Mouse (Mus musculus) liver, embryonic 15.5 days (tissue): ENCODE data around the gene 1700023F06Rik. TPM values are rescaled to one million over a fixed set of nuclear protein-coding genes. Genes with fewer than 3 reads are reported as not detected.

ENCODE experiments used
- ATAC-seq: fragments of 200-750 bp; cut with Nextera tagmentation; 2 replicates; pipeline ENCODE4 v1.8.0; 2017; ENCODE audit warnings: moderate number of reproducible peaks, mild to moderate bottlenecking, moderate library complexity; ENCODE audit not compliant: insufficient read depth
- H3K27ac ChIP-seq: fragments of 300-500 bp; sonication (generic); replicated peaks from 2 replicates; pipeline ENCODE4 v1.5.1; 2015; ENCODE audit warnings: mild to moderate bottlenecking, inconsistent platforms
- H3K27me3 ChIP-seq: fragments of 300-500 bp; sonication (generic); 2 replicates; pipeline ENCODE4 v1.6.1; 2015; ENCODE audit warnings: mild to moderate bottlenecking, inconsistent platforms
- H3K36me3 ChIP-seq: fragments of 300-500 bp; sonication (generic); replicated peaks from 2 replicates; pipeline ENCODE4 v1.6.1; 2015; ENCODE audit warnings: moderate library complexity, mild to moderate bottlenecking, inconsistent platforms
- H3K4me1 ChIP-seq: fragments of 300-500 bp; sonication (generic); replicated peaks from 2 replicates; pipeline ENCODE4 v1.6.1; 2015; ENCODE audit warnings: inconsistent platforms
- H3K4me2 ChIP-seq: fragments of 300-500 bp; sonication (generic); 2 replicates; pipeline ENCODE4 v1.6.1; 2015; ENCODE audit warnings: moderate library complexity, mild to moderate bottlenecking, inconsistent platforms
- H3K4me3 ChIP-seq: fragments of 300-500 bp; sonication (generic); replicated peaks from 2 replicates; pipeline ENCODE4 v1.5.1; 2015; ENCODE audit warnings: mild to moderate bottlenecking, inconsistent platforms
- H3K9ac ChIP-seq: fragments of 300-500 bp; sonication (generic); 2 replicates; pipeline ENCODE4 v1.6.1; 2015; ENCODE audit warnings: moderate library complexity, mild to moderate bottlenecking, inconsistent platforms
- H3K9me3 ChIP-seq: fragments of 300-500 bp; sonication (generic); replicated peaks from 2 replicates; pipeline ENCODE4 v1.6.1; 2016; ENCODE audit warnings: inconsistent platforms
- WGBS: fragments of 180-500 bp; shearing (Covaris S2); methylation state at CpG from one replicate; pipeline ENCODE4 v1.1.7; 2015; ENCODE audit warnings: mixed read lengths; ENCODE audit not compliant: insufficient replicate concordance; 5-methylcytosine and 5-hydroxymethylcytosine counted together
- polyA plus RNA-seq: library from polyadenylated mRNA; unstranded; fragments of >200 nt; fragmentation: Nextera tagmentation; extraction: Ambion mirVana; gene quantifications from 2 replicates; pipeline ENCODE4 v1.2.1, GENCODE M21; 2015

Gene 1700023F06Rik
- polyA plus RNA-seq, 1 experiment from 2014 or later, result 0.08 TPM

DNA sequence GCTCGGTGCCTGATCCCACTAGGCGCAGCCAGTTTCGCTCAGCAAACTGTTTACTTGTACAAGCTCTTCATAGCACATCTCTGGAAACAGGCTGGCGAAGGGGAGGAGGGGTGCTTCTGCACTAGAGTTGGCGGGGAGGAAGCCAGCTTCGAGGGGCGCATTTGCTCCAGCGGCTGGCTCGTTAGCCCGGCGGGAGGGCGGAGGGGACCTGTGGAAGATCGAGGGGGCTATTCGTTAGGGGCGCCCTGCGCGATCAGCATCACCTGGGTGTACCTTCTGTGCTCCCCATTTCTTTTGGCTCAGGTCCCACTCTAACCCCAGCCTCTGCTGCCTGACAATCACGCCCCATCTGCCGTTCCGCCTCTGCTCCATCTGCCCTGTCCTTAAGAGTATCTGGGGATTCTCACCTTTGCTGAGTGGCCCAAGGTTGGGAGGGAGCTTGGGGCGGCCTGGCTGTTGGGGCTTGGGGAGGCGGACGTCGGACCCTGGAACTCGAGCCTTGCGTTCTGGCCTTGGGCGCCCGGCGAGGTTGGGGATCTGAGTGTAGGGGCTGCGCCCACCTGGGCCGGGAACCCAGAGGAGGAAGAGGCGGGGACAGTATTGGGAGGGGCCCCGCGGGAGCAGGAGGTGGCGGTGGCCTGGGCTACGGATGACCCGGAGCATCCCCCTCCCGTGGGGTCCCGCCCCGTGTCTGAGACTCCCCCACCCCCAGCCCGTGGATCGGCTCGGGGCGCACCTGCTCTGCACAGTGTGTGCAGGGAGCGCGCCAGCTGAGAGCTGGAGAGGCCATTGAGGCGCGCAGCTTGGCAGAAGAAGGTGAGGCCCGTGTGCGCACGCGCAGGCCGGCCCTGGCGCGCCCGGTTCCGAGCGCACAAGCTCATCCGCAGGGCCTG, 9.2 kb downstream of the 1700023F06Rik start:
- ATAC-seq, result no peak
- peaks cover 51% of the 10 kb centered on the region for H3K27me3 ChIP-seq
- no peaks in the 10 kb centered on the region for H3K36me3 ChIP-seq
- no peaks in the 10 kb centered on the region for H3K9me3 ChIP-seq
- H3K4me1 ChIP-seq, result no peaks in the 10 kb centered on the region
- H3K9ac ChIP-seq, result no peak overlapping the region
- no peak overlapping the region for H3K27ac ChIP-seq
- H3K4me3 ChIP-seq, result no peak overlapping the region
- H3K4me2 ChIP-seq, result peak overlapping the region; percentile 7; the same call in 1 of the 2 replicates
- WGBS, result 46% methylated on average over 58 of the region's 59 CpGs

DNA sequence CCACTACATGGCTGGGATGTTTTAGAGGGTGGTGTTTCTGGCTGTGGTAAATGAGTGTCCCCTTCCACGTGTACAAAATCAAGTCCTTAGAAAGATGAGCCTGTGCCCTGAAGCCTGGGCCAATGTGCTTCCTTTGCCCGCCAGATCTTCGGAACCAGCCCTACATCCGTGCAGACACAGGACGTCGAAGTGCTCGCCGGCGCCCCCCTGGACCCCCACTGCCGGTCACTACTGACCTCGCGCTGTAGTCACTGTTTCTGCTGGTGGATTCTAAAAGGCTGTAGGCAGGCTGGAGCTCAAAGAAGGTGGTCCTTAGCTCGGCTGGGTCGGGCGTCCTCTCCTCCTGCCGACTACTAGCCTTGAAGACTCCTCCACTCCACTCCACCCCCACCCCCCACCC, 10.0 kb downstream of the 1700023F06Rik start:
- Histone ChIP-seq H3K36me3 (no peaks in the 10 kb centered on the region), H3K9ac (no peak overlapping the region), H3K27ac (no peak overlapping the region), H3K4me3 (no peak overlapping the region), H3K4me1 (no peaks in the 10 kb centered on the region), H3K9me3 (no peaks in the 10 kb centered on the region), H3K4me2 (no peak overlapping the region), H3K27me3 (peaks cover 59% of the 10 kb centered on the region)
- WGBS, result 50% methylated on average over 16 of the region's 16 CpGs
- ATAC-seq, result no peak

- Histone ChIP-seq H3K4me1 (no peaks in the 10 kb centered on the region), H3K36me3 (no peaks in the 10 kb centered on the region), H3K9ac (no peak overlapping the region), H3K9me3 (no peaks in the 10 kb centered on the region), H3K27me3 (peaks cover 69% of the 10 kb centered on the region), H3K27ac (no peak overlapping the region), H3K4me2 (no peak overlapping the region), H3K4me3 (no peak overlapping the region)
- ATAC-seq, result no peak
- 73% methylated on average over 4 of the region's 4 CpGs for WGBS
Measured at GRCm38 (mm10) chr11:103197340-103197739, 11.0 kb downstream of the 1700023F06Rik start.

DNA sequence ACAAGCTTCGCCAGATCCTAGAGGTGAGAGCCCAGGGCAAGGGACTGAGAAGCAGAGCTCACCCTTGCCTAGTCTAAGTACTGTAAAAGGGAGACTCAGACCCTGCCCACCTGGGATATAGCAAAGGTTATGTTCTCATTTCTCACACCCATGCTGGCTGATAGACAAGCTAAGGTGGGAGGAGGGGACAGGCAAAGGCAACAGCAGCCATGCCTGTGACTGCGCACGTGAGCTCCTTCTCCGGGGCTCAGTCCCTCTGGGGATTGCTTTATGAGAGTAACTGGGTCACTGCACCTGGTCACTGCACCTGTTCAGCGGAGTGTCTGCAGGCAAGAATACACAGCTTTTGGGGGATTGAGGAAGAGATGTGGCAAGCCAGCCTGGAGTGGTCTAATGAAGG, 12.7 kb downstream of the 1700023F06Rik start:
- WGBS, result 77% methylated on average over 5 of the region's 5 CpGs
- Histone ChIP-seq H3K4me2 (no peak overlapping the region), H3K4me3 (no peak overlapping the region), H3K4me1 (no peaks in the 10 kb centered on the region), H3K36me3 (no peaks in the 10 kb centered on the region), H3K9me3 (no peaks in the 10 kb centered on the region), H3K27me3 (peaks cover 63% of the 10 kb centered on the region), H3K27ac (no peak overlapping the region), H3K9ac (no peak overlapping the region)
- ATAC-seq, result no peak

- 77% methylated on average over 18 of the region's 18 CpGs for WGBS
- Histone ChIP-seq H3K9ac (no peak overlapping the region), H3K4me2 (no peak overlapping the region), H3K4me3 (no peak overlapping the region), H3K27me3 (peaks cover 59% of the 10 kb centered on the region), H3K9me3 (no peaks in the 10 kb centered on the region), H3K4me1 (no peaks in the 10 kb centered on the region), H3K27ac (no peak overlapping the region), H3K36me3 (no peaks in the 10 kb centered on the region)
- ATAC-seq, result no peak
Measured at GRCm38 (mm10) chr11:103195236-103195635, 13.1 kb downstream of the 1700023F06Rik start.

GRCm38 (mm10) chr11:103193825-103194168, 14.6 kb downstream of the 1700023F06Rik start:
- no peaks in the 10 kb centered on the region for H3K4me1 ChIP-seq
- no peak overlapping the region for H3K27ac ChIP-seq
- no peak overlapping the region for H3K4me3 ChIP-seq
- 74% methylated on average over 9 of the region's 9 CpGs for WGBS
- H3K36me3 ChIP-seq, result no peaks in the 10 kb centered on the region
- H3K4me2 ChIP-seq, result no peak overlapping the region
- H3K9me3 ChIP-seq, result no peaks in the 10 kb centered on the region
- ATAC-seq, result no peak
- peaks cover 45% of the 10 kb centered on the region for H3K27me3 ChIP-seq
- H3K9ac ChIP-seq, result no peak overlapping the region

DNA sequence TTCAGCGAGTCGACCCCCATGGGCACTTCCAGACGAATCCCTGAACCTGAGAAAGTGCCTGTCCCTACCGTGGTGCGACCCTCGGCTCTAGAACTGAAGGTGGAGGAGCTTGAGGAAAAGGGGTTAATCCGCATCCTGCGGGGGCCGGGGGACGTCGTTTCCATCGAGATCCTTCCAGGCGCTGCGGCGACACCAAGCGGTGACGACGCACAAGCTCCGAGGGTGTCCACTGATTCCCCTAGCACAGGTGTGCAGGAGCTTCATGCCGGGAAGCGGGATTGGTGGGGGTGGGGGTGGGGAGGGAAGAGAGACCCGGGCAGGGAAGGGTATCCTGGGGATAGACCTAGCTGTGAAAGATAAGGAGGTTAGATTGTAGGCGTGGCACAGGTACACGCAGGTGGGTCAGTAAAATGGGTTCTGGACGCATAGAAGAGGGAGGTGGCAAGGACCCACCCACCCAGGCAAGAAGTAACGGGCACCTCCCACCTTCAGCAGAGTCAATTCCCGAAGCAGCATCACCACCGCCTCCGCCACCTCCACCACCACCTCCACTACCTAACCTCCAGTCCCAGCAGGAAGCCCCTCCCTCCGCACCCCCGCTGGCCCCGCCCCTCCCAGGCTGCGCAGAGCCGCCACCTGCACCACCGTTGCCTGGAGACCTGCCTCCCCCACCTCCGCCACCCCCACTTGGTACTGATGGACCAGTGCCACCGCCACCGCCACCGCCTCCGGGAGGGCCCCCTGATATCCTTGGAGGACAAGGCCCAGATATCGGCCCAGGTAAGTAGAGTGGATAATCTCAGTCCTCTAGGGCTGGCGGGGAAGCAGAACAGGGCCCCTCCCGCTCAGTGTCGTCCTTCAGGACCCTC, 15.2 kb downstream of the 1700023F06Rik start:
- Histone ChIP-seq H3K27ac (no peak overlapping the region), H3K4me1 (no peaks in the 10 kb centered on the region), H3K4me3 (no peak overlapping the region), H3K36me3 (no peaks in the 10 kb centered on the region), H3K9me3 (no peaks in the 10 kb centered on the region), H3K9ac (no peak overlapping the region), H3K27me3 (peaks cover 39% of the 10 kb centered on the region), H3K4me2 (no peak overlapping the region)
- WGBS, result 68% methylated on average over 44 of the region's 44 CpGs
- no peak for ATAC-seq

GRCm38 (mm10) chr11:103192230-103192955, 16.0 kb downstream of the 1700023F06Rik start:
- Histone ChIP-seq H3K27ac (no peak overlapping the region), H3K9ac (no peak overlapping the region), H3K27me3 (peaks cover 33% of the 10 kb centered on the region), H3K4me1 (no peaks in the 10 kb centered on the region), H3K9me3 (no peaks in the 10 kb centered on the region), H3K4me3 (no peak overlapping the region), H3K4me2 (no peak overlapping the region), H3K36me3 (no peaks in the 10 kb centered on the region)
- ATAC-seq, result no peak
- WGBS, result 76% methylated on average over 28 of the region's 28 CpGs

DNA sequence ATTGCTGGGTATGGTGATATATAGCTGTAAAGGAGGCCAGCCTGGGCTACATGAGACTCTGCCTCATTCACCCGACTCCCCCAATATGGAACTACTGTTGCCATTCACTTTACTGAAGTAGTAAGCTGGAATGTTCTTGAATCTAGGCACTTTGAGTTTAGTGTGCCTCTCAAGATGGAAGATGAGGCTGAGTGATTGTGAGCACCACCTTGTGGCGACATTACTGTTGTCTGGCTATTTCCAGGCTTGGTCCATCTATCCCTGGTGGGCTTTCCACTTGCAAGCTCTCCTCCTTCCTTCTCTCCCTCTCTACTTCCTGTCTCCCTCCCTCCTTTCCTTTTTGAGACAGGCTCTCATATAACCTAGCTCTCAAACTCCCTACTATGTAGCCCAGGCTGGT, 23.5 kb downstream of the 1700023F06Rik start:
- no peak for ATAC-seq
- WGBS, result 53% methylated on average over 2 of the region's 2 CpGs
- Histone ChIP-seq H3K36me3 (no peaks in the 10 kb centered on the region), H3K4me2 (no peak overlapping the region), H3K4me3 (no peak overlapping the region), H3K27ac (no peak overlapping the region), H3K9ac (no peak overlapping the region), H3K27me3 (no peaks in the 10 kb centered on the region), H3K4me1 (no peaks in the 10 kb centered on the region), H3K9me3 (no peaks in the 10 kb centered on the region)

DNA sequence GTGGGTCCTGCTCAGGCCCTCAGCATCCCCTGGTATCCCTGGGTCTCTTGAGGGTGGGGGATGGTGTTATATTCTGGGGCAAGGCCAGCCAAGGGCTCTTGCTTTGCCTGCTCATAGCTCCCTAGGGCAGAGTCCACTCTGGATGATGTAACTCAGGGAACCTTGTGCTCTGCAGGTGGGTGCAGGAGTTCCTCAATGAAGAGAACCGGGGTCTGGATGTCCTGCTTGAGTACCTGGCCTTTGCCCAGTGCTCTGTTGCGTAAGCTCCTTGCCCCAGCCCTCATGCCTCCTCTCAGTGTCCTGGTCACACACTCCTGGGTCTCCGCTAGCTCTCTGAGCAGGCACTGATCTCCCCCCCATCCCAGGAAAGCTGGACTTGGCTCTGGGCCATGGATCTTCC, 26.4 kb downstream of the 1700023F06Rik start:
- no peak for ATAC-seq
- H3K4me3 ChIP-seq, result no peak overlapping the region
- no peak overlapping the region for H3K27ac ChIP-seq
- WGBS, result 61% methylated on average over 3 of the region's 3 CpGs
- H3K27me3 ChIP-seq, result no peaks in the 10 kb centered on the region
- H3K9ac ChIP-seq, result no peak overlapping the region
- H3K4me1 ChIP-seq, result no peaks in the 10 kb centered on the region
- no peaks in the 10 kb centered on the region for H3K9me3 ChIP-seq
- no peaks in the 10 kb centered on the region for H3K36me3 ChIP-seq
- no peak overlapping the region for H3K4me2 ChIP-seq

DNA sequence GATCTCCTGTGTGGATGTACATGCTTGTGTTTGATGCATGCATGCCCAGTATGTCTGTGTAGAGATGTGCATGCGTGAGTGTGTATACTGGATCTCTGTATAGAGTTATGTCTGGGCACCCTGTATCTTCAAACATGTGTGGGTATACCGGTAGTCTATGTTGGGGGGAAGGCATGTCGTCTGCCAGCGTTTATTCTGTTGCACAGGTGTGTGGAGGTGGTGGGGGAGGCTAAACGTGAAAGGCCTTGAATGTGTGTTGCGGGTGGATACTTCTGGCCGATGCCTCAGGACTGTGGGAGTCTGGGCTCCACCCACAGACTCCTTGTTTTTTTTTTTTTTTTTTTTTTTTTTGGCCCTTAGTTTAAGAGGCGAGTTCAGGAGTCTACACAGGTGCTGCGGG, 27.0 kb downstream of the 1700023F06Rik start:
- no peak for ATAC-seq

More for the DNA sequence above, 27.0 kb downstream of the 1700023F06Rik start:
- H3K4me3 ChIP-seq, result no peak overlapping the region
- H3K9ac ChIP-seq, result no peak overlapping the region
- 0 out of 2 replicates have a peak, but pooled peaks cover 3% of the 10 kb centered on the region for H3K4me1 ChIP-seq
- no peak overlapping the region for H3K27ac ChIP-seq
- no peaks in the 10 kb centered on the region for H3K36me3 ChIP-seq
- no peaks in the 10 kb centered on the region for H3K27me3 ChIP-seq
- 57% methylated on average over 9 of the region's 9 CpGs for WGBS
- no peak overlapping the region for H3K4me2 ChIP-seq
- no peaks in the 10 kb centered on the region for H3K9me3 ChIP-seq
